Mouse (Mus musculus) bone marrow macrophage, adult 2 months (primary cell): ENCODE results near the gene Snx9.

ENCODE experiments used
- CTCF ChIP-seq: IDR thresholded peaks from 2 replicates; pipeline ENCODE4 v1.5.1; 2012; ENCODE audit warnings: low read depth, mild to moderate bottlenecking, low read length, moderate library complexity
- POLR2A ChIP-seq: IDR thresholded peaks from 2 replicates; pipeline ENCODE4 v1.6.1; 2012; ENCODE audit warnings: mild to moderate bottlenecking, low read depth, low read length, borderline replicate concordance

DNA sequence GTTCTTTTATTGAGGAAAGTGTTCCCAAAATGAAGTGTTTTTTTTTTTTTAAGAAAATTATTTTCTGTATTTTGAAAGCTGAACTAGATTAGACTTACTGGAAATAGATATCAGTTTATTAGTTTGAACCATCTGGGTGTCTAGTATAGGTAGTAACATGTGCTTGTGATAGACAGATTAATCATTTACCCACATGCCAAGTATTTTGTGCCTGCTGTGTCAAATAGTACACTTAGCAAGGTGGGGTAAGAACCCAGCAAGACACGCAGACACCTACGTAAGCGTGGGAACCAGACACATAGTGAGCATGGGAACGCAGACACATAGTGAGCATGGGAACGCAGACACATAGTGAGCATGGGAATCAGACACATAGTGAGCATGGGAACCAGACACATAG is 22.6 kb downstream of the Snx9 start:
- no peak for TF ChIP-seq CTCF
- TF ChIP-seq POLR2A = no peak
